Mouse (Mus musculus) bone marrow macrophage, adult 2 months (primary cell): ENCODE measurements around the gene Set. TPM values are rescaled to one million over a fixed set of nuclear protein-coding genes. Genes with fewer than 3 reads are reported as not detected.

Source experiments
- H3K27ac ChIP-seq: 2 replicates; pipeline ENCODE4 v1.5.1; 2012; ENCODE audit warnings: low read depth, low read length; ENCODE audit not compliant: insufficient read depth
- H3K4me1 ChIP-seq: 2 replicates; pipeline ENCODE4 v1.6.1; 2012; ENCODE audit warnings: low read length; ENCODE audit not compliant: control insufficient read depth, insufficient read depth
- H3K4me3 ChIP-seq: 2 replicates; pipeline ENCODE4 v1.5.1; 2012; ENCODE audit warnings: mild to moderate bottlenecking, low read length, moderate library complexity; ENCODE audit not compliant: insufficient read depth
- CTCF ChIP-seq: IDR thresholded peaks from 2 replicates; pipeline ENCODE4 v1.5.1; 2012; ENCODE audit warnings: low read depth, mild to moderate bottlenecking, low read length, moderate library complexity
- POLR2A ChIP-seq: IDR thresholded peaks from 2 replicates; pipeline ENCODE4 v1.6.1; 2012; ENCODE audit warnings: mild to moderate bottlenecking, low read depth, low read length, borderline replicate concordance
- polyA plus RNA-seq: library from polyadenylated mRNA; stranded (reverse); fragments of >200 nt; gene quantifications from 2 replicates; pipeline ENCODE4 v1.2.4, GENCODE M21; 2012; ENCODE audit not compliant: missing spikeins, insufficient read depth, insufficient read length

Gene Set
- polyA plus RNA-seq, 1 experiment, result 173 TPM

GRCm38 (mm10) chr2:30106364-30106763 is 49.2 kb downstream of the Set start:
- TF ChIP-seq CTCF (peak; percentile 56), POLR2A (no peak)
- H3K27ac ChIP-seq, result no peak overlapping the region
- no peaks in the 10 kb centered on the region for H3K4me1 ChIP-seq
- no peak overlapping the region for H3K4me3 ChIP-seq

- no peak overlapping the region for H3K4me3 ChIP-seq
- TF ChIP-seq CTCF (no peak), POLR2A (no peak)
- H3K27ac ChIP-seq, result no peak overlapping the region
- no peaks in the 10 kb centered on the region for H3K4me1 ChIP-seq
Observed at GRCm38 (mm10) chr2:30107646-30108045, 50.5 kb downstream of the Set start.

DNA sequence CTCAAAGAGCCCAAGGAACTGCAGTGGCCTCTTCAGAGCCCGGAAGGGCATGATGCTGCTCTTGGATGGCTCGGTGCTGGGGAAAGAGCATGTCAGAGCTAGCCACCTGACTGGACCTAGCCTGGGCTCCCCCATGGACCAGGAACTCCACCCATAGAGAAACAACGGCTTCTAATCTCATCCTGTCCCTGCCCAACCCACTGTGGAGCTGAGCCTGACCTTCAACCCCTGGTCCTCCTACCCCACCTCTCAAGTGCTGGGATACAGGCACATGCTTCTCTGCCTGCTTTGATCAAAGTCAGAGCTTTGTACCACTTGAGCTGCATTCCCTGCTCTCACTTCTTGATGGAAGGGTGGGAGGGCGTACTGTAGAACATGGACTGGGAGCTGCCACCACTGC is 51.1 kb downstream of the Set start:
- TF ChIP-seq POLR2A (no peak), CTCF (no peak)
- H3K4me1 ChIP-seq, result no peaks in the 10 kb centered on the region
- no peak overlapping the region for H3K4me3 ChIP-seq
- no peak overlapping the region for H3K27ac ChIP-seq

DNA sequence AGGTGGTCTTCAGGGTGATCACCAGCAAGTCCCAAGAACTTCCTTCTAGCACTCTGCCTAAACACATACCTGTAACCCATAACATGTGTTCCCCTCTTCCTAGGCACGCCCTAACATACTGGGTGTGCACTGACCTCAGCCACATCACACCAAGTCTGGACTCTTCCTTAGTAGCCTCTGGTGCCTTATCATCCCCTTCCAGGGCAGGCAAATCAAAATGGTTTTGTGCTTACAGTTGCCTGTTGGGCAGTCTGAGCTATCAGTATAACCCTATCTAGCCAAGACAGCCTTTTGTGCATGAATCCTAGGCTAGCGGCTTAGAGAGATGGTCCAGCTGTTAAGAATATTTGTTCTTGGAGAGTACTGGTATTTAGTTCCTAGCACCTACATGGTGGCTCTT is 54.3 kb downstream of the Set start:
- Histone ChIP-seq H3K4me3 (no peak overlapping the region), H3K27ac (no peak overlapping the region), H3K4me1 (no peaks in the 10 kb centered on the region)
- TF ChIP-seq POLR2A, result no peak
- no peak for TF ChIP-seq CTCF

DNA sequence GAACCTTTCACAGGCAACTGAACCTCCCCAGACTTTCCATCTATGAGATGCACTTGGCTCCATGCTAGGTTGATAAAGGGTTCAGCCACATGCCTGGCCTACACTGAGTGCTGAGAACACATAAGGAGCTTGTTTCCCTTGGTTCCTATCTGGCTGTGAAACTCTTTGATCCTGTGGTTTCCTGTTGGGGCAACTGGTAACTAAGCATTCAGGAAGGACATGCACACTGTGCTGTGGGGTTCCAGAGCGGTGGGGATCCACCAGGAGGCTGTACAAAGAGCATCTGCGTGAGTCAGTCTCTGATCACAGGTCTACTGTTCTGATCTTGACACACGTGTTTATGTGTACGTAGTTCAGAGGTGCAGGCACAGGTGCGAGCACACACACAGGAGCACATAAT is 55.4 kb downstream of the Set start:
- H3K4me1 ChIP-seq, result no peaks in the 10 kb centered on the region
- H3K27ac ChIP-seq, result no peak overlapping the region
- no peak overlapping the region for H3K4me3 ChIP-seq
- TF ChIP-seq CTCF (no peak), POLR2A (no peak)

GRCm38 (mm10) chr2:30119641-30120051 is 62.5 kb downstream of the Set start:
- no peak overlapping the region for H3K27ac ChIP-seq
- TF ChIP-seq CTCF, result no peak
- TF ChIP-seq POLR2A, result no peak
- no peaks in the 10 kb centered on the region; the same call in 1 of the 2 replicates for H3K4me1 ChIP-seq
- H3K4me3 ChIP-seq, result no peak overlapping the region

GRCm38 (mm10) chr2:30120269-30120668 is 63.1 kb downstream of the Set start:
- TF ChIP-seq CTCF (no peak), POLR2A (no peak)
- H3K27ac ChIP-seq, result no peak overlapping the region
- no peak overlapping the region for H3K4me3 ChIP-seq
- peaks cover 6% of the 10 kb centered on the region for H3K4me1 ChIP-seq

Other genes with a start within 250 kb of the Set start
- gene Urm1, start 237.3 kb upstream of the Set start, polyA plus RNA-seq, result 27.7 and 37.4 TPM in 2 replicates
- gene Cercam, start 188.2 kb upstream of the Set start, polyA plus RNA-seq, result 7.9 and 10.1 TPM in 2 replicates
- gene Odf2, start 168.2 kb upstream of the Set start, polyA plus RNA-seq, result 49.8 and 50.6 TPM in 2 replicates
- 19.0 and 20.6 TPM in 2 replicates for gene Gle1, start 122.0 kb upstream of the Set start, polyA plus RNA-seq
- 98.2 and 109 TPM in 2 replicates for gene Sptan1, start 91.8 kb upstream of the Set start, polyA plus RNA-seq
- gene Wdr34, start 8.5 kb upstream of the Set start, polyA plus RNA-seq, result 8.2 TPM in 2 replicates
- gene Pkn3, start 20.3 kb downstream of the Set start, polyA plus RNA-seq, result 6.6 and 7.2 TPM in 2 replicates
- gene Zdhhc12, start 36.3 kb downstream of the Set start, polyA plus RNA-seq, result 23.7 and 28.2 TPM in 2 replicates
- gene Zer1, start 67.2 kb downstream of the Set start, polyA plus RNA-seq, result 22.8 and 26.8 TPM in 2 replicates
- gene Tbc1d13, start 76.4 kb downstream of the Set start, polyA plus RNA-seq, result 95.7 and 107 TPM in 2 replicates
- 5.4 and 6.4 TPM in 2 replicates for gene Endog, start 114.1 kb downstream of the Set start, polyA plus RNA-seq
- gene Spout1, start 121.1 kb downstream of the Set start, polyA plus RNA-seq, result 12.5 and 12.9 TPM in 2 replicates
- gene Kyat1, start 148.5 kb downstream of the Set start, polyA plus RNA-seq, result 3.5 and 3.9 TPM in 2 replicates
- 17.0 and 18.9 TPM in 2 replicates for gene Lrrc8a, start 180.3 kb downstream of the Set start, polyA plus RNA-seq
- 0.91 and 1.6 TPM in 2 replicates for gene Gm28035, start 183.2 kb downstream of the Set start, polyA plus RNA-seq
- gene Phyhd1, start 208.8 kb downstream of the Set start, polyA plus RNA-seq, result 8.2 and 15.3 TPM in 2 replicates
- gene Gm28038, start 223.7 kb downstream of the Set start, polyA plus RNA-seq, result 3.5 TPM in 1 of 2 replicates, not detected in the other
- gene Dolk, start 229.0 kb downstream of the Set start, polyA plus RNA-seq, result 11.5 and 12.4 TPM in 2 replicates
- gene Nup188, start 229.0 kb downstream of the Set start, polyA plus RNA-seq, result 14.9 and 16.0 TPM in 2 replicates